Mouse (Mus musculus): ENCODE results near the gene Cenph. TPM values are rescaled to one million over a fixed set of nuclear protein-coding genes. Genes with fewer than 3 reads are reported as not detected.

Gene Cenph
- total and polyA plus RNA-seq, 3 experiments: 53.4 to 98.3 (median 72.2) TPM

DNA sequence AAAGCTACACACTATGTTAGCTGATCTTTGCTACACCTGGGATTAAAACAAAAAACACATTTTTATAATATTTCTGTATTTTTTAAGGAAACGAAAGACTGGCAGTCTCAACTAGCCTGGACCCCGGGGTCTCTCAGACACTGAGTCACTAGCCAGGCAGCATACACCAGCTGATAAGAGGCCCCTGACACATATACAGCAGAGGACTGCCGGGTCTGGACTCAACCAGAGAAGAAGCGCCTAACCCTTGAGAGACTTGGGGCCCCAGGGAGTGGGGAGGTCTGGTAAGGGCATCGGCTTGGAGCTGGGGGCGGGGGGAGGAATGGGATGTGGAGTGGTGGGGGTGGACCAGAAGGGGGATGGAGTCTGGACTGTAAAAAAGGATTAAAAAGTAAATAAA lies 22.7 kb downstream of the Cenph start:
- Histone ChIP-seq H3K9me3 (replicated peaks) (no peaks in the 10 kb centered on the region; the same call in 1 of the 2 replicates), H3K27me3 (ENCODE audit: insufficient read depth, low read length) (no peaks in the 10 kb centered on the region), H3K36me3 (replicated peaks) (peaks cover 7% of the 10 kb centered on the region), H3K4me1 (ENCODE audit: insufficient read depth, low read depth, low read length) (peaks cover 63% of the 10 kb centered on the region), H3K4me3 (ENCODE audit: low read depth, low read length) (peak overlapping the region; percentile 13; the same call in 1 of the 2 replicates)
- DNase-seq (ENCODE audit: low spot score): no peak
- TF ChIP-seq POLR2AphosphoS5 (IDR thresholded peaks at IDR 0.05; ENCODE audit: insufficient replicate concordance, low read depth, low read length) (no peak), GATA2 (IDR thresholded peaks at IDR 0.05; ENCODE audit: borderline replicate concordance, low read depth, low read length) (no peak), GATA1 (IDR thresholded peaks at IDR 0.05; ENCODE audit: borderline replicate concordance, low read length) (no peak), TAL1 (conservative IDR thresholded peaks at IDR 0.05; ENCODE audit: low read depth, low read length) (no peak), CTCF (IDR thresholded peaks at IDR 0.05; ENCODE audit: low read depth, low read length) (no peak)
- no peak for ATAC-seq (ENCODE audit: extremely low read depth, insufficient number of reproducible peaks, low FRiP score, poor library complexity, severe bottlenecking)

DNA sequence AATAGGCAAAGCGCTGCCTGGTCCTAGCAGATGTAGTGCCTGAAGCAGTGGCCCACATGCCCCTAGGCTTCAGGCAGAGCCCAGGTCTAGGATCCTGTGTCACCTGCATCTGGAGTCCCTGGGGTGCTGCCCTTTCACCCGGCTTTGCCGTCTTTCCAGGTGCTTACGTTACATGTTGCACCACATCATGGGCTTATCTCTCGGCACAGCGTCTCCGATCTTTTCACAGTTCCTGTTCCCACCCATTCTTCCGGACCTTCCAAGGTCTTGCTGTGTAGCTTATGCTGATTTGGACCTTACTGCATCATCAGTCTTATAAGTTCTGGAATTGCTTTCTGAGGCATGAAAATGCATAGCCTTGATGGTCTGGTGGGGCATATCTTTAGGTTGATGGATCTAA lies 23.2 kb downstream of the Cenph start:
- peak; percentile 46 for DNase-seq (ENCODE audit: low spot score)
- H3K36me3 ChIP-seq (replicated peaks): peaks cover 3% of the 10 kb centered on the region
- no peaks in the 10 kb centered on the region; the same call in 1 of the 2 replicates for H3K9me3 ChIP-seq (replicated peaks)
- peaks cover 67% of the 10 kb centered on the region for H3K4me1 ChIP-seq (ENCODE audit: insufficient read depth, low read depth, low read length)
- ATAC-seq (ENCODE audit: extremely low read depth, insufficient number of reproducible peaks, low FRiP score, poor library complexity, severe bottlenecking): peak; percentile 62
- no peak for TF ChIP-seq GATA1 (IDR thresholded peaks at IDR 0.05; ENCODE audit: borderline replicate concordance, low read length)
- 0 out of 2 replicates have a peak, but pooled peaks have one; percentile 27 for TF ChIP-seq GATA2 (IDR thresholded peaks at IDR 0.05; ENCODE audit: borderline replicate concordance, low read depth, low read length)
- TF ChIP-seq TAL1 (conservative IDR thresholded peaks at IDR 0.05; ENCODE audit: low read depth, low read length): peak; percentile 84
- no peak for TF ChIP-seq CTCF (IDR thresholded peaks at IDR 0.05; ENCODE audit: low read depth, low read length)
- no peak for TF ChIP-seq POLR2AphosphoS5 (IDR thresholded peaks at IDR 0.05; ENCODE audit: insufficient replicate concordance, low read depth, low read length)
- H3K4me3 ChIP-seq (ENCODE audit: low read depth, low read length): peak overlapping the region; percentile 56; the same call in 1 of the 2 replicates
- no peaks in the 10 kb centered on the region for H3K27me3 ChIP-seq (ENCODE audit: insufficient read depth, low read length)

DNA sequence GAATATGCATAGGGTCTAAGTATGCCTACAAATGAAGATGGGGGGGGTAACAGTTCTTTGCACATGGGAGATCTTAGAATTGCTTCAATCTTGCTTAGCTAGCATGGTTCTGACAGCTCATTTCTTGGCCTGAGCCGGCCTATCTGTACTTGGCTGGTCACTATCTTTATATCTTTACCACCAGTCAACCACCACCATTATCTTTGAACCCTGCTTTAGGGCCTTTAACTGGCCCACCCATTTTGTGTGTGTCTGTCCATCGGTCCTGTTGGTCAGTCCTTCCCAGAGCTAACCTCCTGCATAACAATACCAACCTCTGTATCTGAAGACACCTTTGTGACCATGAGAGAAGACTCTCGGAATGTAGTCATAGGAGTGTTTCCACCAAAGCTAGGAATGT lies 24.3 kb downstream of the Cenph start:
- peak; percentile 9; the same call in 1 of the 2 replicates for ATAC-seq (ENCODE audit: extremely low read depth, insufficient number of reproducible peaks, low FRiP score, poor library complexity, severe bottlenecking)
- peaks cover 77% of the 10 kb centered on the region for H3K4me1 ChIP-seq (ENCODE audit: insufficient read depth, low read depth, low read length)

DNA sequence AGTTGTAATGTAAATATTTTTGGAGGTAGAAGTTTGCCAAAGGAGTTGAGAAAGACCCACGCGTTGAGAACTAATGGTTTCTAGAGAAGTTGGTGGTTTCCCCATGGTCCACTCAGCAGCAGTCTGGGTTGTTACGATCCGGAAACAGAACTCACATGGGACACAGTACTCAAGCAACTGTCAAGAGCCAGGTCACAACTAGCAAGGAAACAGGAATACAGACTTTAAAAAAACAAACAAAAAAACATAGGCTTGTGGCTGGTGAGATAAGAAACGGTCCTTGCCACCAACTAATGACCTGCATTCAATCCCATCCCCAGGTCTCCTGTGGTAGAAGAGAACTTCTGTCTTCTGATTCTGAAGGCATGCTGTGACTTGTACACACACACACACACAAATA lies 24.9 kb downstream of the Cenph start:
- TF ChIP-seq POLR2AphosphoS5 (IDR thresholded peaks at IDR 0.05; ENCODE audit: insufficient replicate concordance, low read depth, low read length) (no peak), TAL1 (conservative IDR thresholded peaks at IDR 0.05; ENCODE audit: low read depth, low read length) (peak; percentile 64)
- Histone ChIP-seq H3K9me3 (replicated peaks) (no peaks in the 10 kb centered on the region; the same call in 1 of the 2 replicates), H3K27me3 (ENCODE audit: insufficient read depth, low read length) (no peaks in the 10 kb centered on the region), H3K4me1 (ENCODE audit: insufficient read depth, low read depth, low read length) (peaks cover 83% of the 10 kb centered on the region), H3K4me3 (ENCODE audit: low read depth, low read length) (no peak overlapping the region; the same call in 1 of the 2 replicates), H3K36me3 (replicated peaks) (no peaks in the 10 kb centered on the region)
- DNase-seq (ENCODE audit: low spot score) (peak; percentile 44), ATAC-seq (ENCODE audit: extremely low read depth, insufficient number of reproducible peaks, low FRiP score, poor library complexity, severe bottlenecking) (peak; percentile 66)

More for the DNA sequence above, 24.3 kb downstream of the Cenph start:
- H3K9me3 ChIP-seq (replicated peaks): no peaks in the 10 kb centered on the region; the same call in 1 of the 2 replicates
- DNase-seq (ENCODE audit: low spot score): no peak
- no peaks in the 10 kb centered on the region for H3K27me3 ChIP-seq (ENCODE audit: insufficient read depth, low read length)
- H3K36me3 ChIP-seq (replicated peaks): no peaks in the 10 kb centered on the region
- H3K4me3 ChIP-seq (ENCODE audit: low read depth, low read length): no peak overlapping the region
- no peak for TF ChIP-seq GATA1 (IDR thresholded peaks at IDR 0.05; ENCODE audit: borderline replicate concordance, low read length)
- TF ChIP-seq TAL1 (conservative IDR thresholded peaks at IDR 0.05; ENCODE audit: low read depth, low read length): peak; percentile 53
- TF ChIP-seq POLR2AphosphoS5 (IDR thresholded peaks at IDR 0.05; ENCODE audit: insufficient replicate concordance, low read depth, low read length): no peak
- no peak for TF ChIP-seq CTCF (IDR thresholded peaks at IDR 0.05; ENCODE audit: low read depth, low read length)

DNA sequence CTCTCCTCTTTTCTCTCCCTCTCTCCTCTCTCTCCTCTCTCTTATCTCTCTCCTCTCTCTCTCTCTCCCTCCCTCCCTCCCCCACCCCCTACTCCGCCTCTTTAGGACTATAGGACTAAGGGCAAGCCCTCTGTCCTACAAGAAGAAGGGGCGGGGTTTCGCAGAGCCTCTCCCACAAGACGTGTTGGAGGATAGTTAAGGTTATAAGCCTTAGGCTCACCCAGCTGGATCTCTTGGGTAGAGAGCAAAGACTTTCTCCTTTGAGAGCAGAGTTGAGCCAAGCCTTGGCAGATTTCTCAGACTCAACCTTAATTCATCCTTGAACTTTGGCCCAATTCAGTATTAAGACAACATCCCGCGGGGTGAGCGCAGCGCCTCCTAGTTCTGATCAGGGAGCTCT lies 27.1 kb downstream of the Cenph start:
- TF ChIP-seq POLR2AphosphoS5 (IDR thresholded peaks at IDR 0.05; ENCODE audit: insufficient replicate concordance, low read depth, low read length): no peak
- H3K4me1 ChIP-seq (ENCODE audit: insufficient read depth, low read depth, low read length): peaks cover 78% of the 10 kb centered on the region

DNA sequence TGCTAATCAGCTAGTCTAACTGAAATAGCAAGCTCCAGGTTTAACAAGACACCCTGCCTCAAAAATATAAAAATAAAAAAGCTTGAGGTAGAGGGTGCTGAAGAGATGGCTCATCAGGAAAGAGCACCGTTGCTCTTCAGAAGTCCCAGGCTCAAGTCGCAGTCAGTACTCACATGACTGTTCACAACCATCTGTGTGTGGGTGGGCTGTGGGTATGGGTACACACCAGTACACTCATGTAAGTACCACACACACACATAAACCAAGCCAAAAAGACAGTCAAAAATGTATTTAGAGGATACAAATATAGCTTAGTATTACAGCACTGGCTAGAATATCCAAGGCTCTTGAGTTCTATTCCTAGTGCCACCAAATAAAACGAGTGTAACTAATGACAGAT lies 29.6 kb downstream of the Cenph start:
- Histone ChIP-seq H3K36me3 (replicated peaks) (peaks cover 11% of the 10 kb centered on the region), H3K9me3 (replicated peaks) (no peaks in the 10 kb centered on the region), H3K27me3 (ENCODE audit: insufficient read depth, low read length) (no peaks in the 10 kb centered on the region), H3K4me1 (ENCODE audit: insufficient read depth, low read depth, low read length) (peaks cover 68% of the 10 kb centered on the region), H3K4me3 (ENCODE audit: low read depth, low read length) (no peak overlapping the region)
- DNase-seq (ENCODE audit: low spot score) (no peak), ATAC-seq (ENCODE audit: extremely low read depth, insufficient number of reproducible peaks, low FRiP score, poor library complexity, severe bottlenecking) (no peak)
- no peak for TF ChIP-seq TAL1 (conservative IDR thresholded peaks at IDR 0.05; ENCODE audit: low read depth, low read length)
- TF ChIP-seq GATA1 (IDR thresholded peaks at IDR 0.05; ENCODE audit: borderline replicate concordance, low read length): no peak
- TF ChIP-seq CTCF (IDR thresholded peaks at IDR 0.05; ENCODE audit: low read depth, low read length): no peak
- TF ChIP-seq GATA2 (IDR thresholded peaks at IDR 0.05; ENCODE audit: borderline replicate concordance, low read depth, low read length): no peak
- TF ChIP-seq POLR2AphosphoS5 (IDR thresholded peaks at IDR 0.05; ENCODE audit: insufficient replicate concordance, low read depth, low read length): no peak

More for the DNA sequence above, 27.1 kb downstream of the Cenph start:
- no peak for ATAC-seq (ENCODE audit: extremely low read depth, insufficient number of reproducible peaks, low FRiP score, poor library complexity, severe bottlenecking)
- DNase-seq (ENCODE audit: low spot score): no peak
- no peaks in the 10 kb centered on the region for H3K27me3 ChIP-seq (ENCODE audit: insufficient read depth, low read length)
- H3K4me3 ChIP-seq (ENCODE audit: low read depth, low read length): no peak overlapping the region
- no peaks in the 10 kb centered on the region for H3K36me3 ChIP-seq (replicated peaks)
- H3K9me3 ChIP-seq (replicated peaks): no peaks in the 10 kb centered on the region
